Mouse (Mus musculus) intestine, postnatal 0 days (tissue): ENCODE measurements around the gene Pus7l. TPM values are rescaled to one million over a fixed set of nuclear protein-coding genes. Genes with fewer than 3 reads are reported as not detected.
A peak's percentile ranks its signal among the peaks of the same experiment; 100 is the strongest.

Experiments used
- ATAC-seq: fragments of 200-750 bp; cut with Nextera tagmentation; 2 replicates; pipeline ENCODE4 v1.8.0; 2017; ENCODE audit warnings: mild to moderate bottlenecking, moderate TSS enrichment, moderate library complexity
- H3K27ac ChIP-seq: fragments of 300-500 bp; sonication (generic); 2 replicates; pipeline ENCODE4 v1.5.1; 2014; ENCODE audit warnings: mild to moderate bottlenecking, low read depth, low read length, moderate library complexity
- H3K27me3 ChIP-seq: fragments of 300-500 bp; sonication (generic); replicated peaks from 2 replicates; pipeline ENCODE4 v1.6.1; 2014; ENCODE audit warnings: low read length, mixed read lengths; ENCODE audit not compliant: control insufficient read depth, insufficient read depth
- H3K36me3 ChIP-seq: fragments of 300-500 bp; sonication (generic); 2 replicates; pipeline ENCODE4 v1.6.1; 2014; ENCODE audit warnings: mild to moderate bottlenecking, moderate library complexity; ENCODE audit not compliant: control insufficient read depth, insufficient read depth
- H3K4me1 ChIP-seq: fragments of 300-500 bp; sonication (generic); replicated peaks from 2 replicates; pipeline ENCODE4 v1.6.1; 2014; ENCODE audit warnings: antibody characterized with exemption, low read length, mixed read lengths; ENCODE audit not compliant: control insufficient read depth, insufficient read depth
- H3K4me2 ChIP-seq: fragments of 300-500 bp; sonication (generic); replicated peaks from 2 replicates; pipeline ENCODE4 v1.6.1; 2014; ENCODE audit warnings: low read depth, mild to moderate bottlenecking, moderate library complexity
- H3K4me3 ChIP-seq: fragments of 300-500 bp; sonication (generic); 2 replicates; pipeline ENCODE4 v1.5.1; 2014; ENCODE audit warnings: low read depth, low read length
- H3K9ac ChIP-seq: fragments of 300-500 bp; sonication (generic); 2 replicates; pipeline ENCODE4 v1.6.1; 2014; ENCODE audit warnings: mild to moderate bottlenecking, low read depth, low read length
- H3K9me3 ChIP-seq: fragments of 300-500 bp; sonication (generic); 2 replicates; pipeline ENCODE4 v1.6.1; 2016; ENCODE audit warnings: mixed run types; ENCODE audit not compliant: control insufficient read depth
- CTCF ChIP-seq: sonication (generic); IDR thresholded peaks from 2 replicates; pipeline ENCODE4 v1.5.1; 2016; ENCODE audit warnings: low read depth, mild to moderate bottlenecking, control low read depth, antibody characterized with exemption, moderate library complexity
- WGBS: fragments of 180-500 bp; shearing (Covaris S2); extraction: QIAGEN DNeasy Blood & Tissue Kit; methylation state at CpG from one replicate; pipeline ENCODE4 v1.1.7; 2014; 5-methylcytosine and 5-hydroxymethylcytosine counted together
- polyA plus RNA-seq: library from polyadenylated mRNA; unstranded; fragments of >200 nt; fragmentation: Nextera tagmentation; extraction: Ambion mirVana; gene quantifications from 2 replicates; pipeline ENCODE4 v1.2.1, GENCODE M21; 2015

The Pus7l gene
- polyA plus RNA-seq, 1 experiment from 2014 or later: 2.7 TPM

DNA sequence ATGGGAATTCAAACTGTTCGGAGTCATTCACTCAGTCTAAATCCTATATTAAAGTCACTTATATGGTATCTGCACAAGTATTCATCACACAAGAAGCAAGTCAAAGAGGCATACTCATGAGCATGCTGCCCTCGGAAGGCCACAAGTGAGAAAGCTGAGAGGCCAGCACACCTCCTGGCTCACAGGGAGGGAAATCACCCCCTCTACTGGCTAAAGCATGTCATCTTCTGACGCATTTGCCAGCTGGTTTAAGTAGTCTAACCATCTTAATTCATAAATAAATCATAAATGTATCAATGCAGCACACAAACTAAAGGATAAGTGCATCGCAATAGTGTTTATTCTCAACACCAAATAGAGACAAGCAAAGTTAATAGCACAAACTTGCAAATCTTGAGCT lies 41.4 kb upstream of the Pus7l start:
- H3K4me3 ChIP-seq: no peak overlapping the region
- no peaks in the 10 kb centered on the region for H3K9me3 ChIP-seq
- H3K9ac ChIP-seq: no peak overlapping the region
- H3K4me1 ChIP-seq: no peaks in the 10 kb centered on the region
- H3K4me2 ChIP-seq: no peak overlapping the region
- peak; percentile 78 for TF ChIP-seq CTCF
- H3K27ac ChIP-seq: no peak overlapping the region
- no peaks in the 10 kb centered on the region for H3K27me3 ChIP-seq
- 76% methylated on average over 4 of the region's 4 CpGs for WGBS
- H3K36me3 ChIP-seq: peaks cover 60% of the 10 kb centered on the region
- ATAC-seq: no peak

DNA sequence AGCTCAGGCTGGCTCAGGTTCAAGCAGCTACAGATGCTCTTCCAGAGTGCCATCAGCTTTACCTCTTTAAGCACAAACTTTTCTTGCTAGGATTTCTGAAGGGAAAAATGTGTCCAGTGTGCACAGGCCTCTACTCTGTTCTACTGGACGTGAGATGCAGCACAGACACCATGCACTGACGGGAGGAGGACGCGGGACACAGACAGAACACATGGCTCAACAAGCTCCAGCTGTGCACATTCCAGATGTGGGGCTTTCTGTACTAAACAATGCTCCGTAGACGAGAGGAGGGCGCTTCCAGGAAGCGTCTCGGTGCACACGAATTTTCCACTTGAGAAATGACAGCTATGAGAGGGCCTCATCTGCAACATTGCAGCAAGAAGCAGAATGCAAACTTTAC lies 39.8 kb upstream of the Pus7l start:
- Histone ChIP-seq H3K27ac (no peak overlapping the region), H3K9ac (no peak overlapping the region), H3K36me3 (peaks cover 71% of the 10 kb centered on the region), H3K9me3 (no peaks in the 10 kb centered on the region), H3K27me3 (no peaks in the 10 kb centered on the region), H3K4me2 (no peak overlapping the region), H3K4me1 (no peaks in the 10 kb centered on the region), H3K4me3 (no peak overlapping the region)
- WGBS: 75% methylated on average over 10 of the region's 10 CpGs
- ATAC-seq: no peak
- no peak for TF ChIP-seq CTCF

DNA sequence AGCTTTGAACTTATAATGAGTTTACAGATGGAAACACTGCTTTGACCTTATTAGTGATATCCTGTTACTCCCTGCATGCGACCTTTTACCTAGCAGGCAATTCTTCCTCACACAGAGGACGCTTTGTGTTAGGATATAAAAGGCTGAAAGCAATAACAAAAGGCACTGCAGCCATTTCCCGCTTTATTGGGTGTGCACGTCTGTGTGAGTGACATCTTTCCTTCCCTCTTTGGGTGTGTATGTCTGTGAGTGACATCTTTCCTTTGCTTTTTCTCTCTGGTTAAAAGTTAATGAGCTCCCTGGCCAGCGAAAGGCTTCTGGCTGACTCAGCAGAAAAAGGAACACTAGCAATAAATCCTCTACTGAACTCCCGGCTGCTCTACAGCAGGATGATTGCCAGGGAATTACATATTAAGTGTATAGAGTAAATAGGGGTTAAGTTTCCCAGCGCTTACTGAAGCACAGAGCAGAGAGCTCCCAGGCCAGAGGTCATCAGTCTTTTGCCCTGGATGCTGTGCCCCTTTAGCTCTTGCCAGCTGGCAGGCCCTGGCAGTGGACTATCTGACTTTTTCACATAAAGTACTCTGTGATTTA lies 38.8 kb upstream of the Pus7l start:
- WGBS: 31% methylated on average over 7 of the region's 7 CpGs

DNA sequence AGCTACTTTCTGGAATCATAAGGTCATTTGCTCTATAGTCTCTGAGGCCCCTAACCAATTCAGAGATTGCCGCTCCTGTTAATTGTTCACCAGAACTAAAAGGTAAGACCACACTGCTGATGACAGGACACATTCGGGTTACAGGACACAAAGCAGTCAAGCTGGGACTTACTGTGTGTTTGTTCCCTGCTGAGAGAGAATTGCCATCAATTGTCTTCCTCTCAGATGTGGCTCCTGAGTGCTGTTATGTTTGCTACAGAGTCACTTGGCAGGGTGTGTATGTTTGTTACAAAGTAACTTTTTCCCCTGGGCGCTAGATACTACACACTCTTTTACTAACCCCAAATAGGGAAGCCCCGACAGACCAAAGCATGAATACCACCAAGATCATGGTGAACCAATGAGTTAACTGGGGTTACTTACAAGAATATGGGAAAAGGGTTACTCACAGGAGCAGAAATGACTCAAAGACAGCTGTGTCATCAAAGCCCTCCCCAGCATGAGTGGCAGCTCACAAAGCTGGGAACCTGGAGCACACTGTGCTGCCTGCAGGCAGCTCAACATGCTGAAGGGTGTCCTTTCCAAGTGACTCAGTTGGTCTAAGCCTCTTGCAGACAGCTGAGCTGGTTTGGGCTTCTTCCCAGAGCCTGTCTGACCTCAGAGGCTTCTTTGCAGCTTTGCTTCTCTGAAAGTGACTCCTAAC lies 31.4 kb upstream of the Pus7l start:
- 0 out of 2 replicates have a peak, but pooled peaks cover 6% of the 10 kb centered on the region for H3K4me1 ChIP-seq
- peaks cover 13% of the 10 kb centered on the region for H3K36me3 ChIP-seq
- H3K4me3 ChIP-seq: no peak overlapping the region
- ATAC-seq: no peak
- H3K4me2 ChIP-seq: no peak overlapping the region
- no peak for TF ChIP-seq CTCF
- 62% methylated on average over 4 of the region's 4 CpGs for WGBS
- no peaks in the 10 kb centered on the region for H3K27me3 ChIP-seq
- no peak overlapping the region for H3K27ac ChIP-seq
- no peaks in the 10 kb centered on the region for H3K9me3 ChIP-seq
- no peak overlapping the region for H3K9ac ChIP-seq

More for the DNA sequence above, 38.8 kb upstream of the Pus7l start:
- no peak overlapping the region for H3K4me2 ChIP-seq
- no peak overlapping the region for H3K9ac ChIP-seq
- H3K36me3 ChIP-seq: peaks cover 73% of the 10 kb centered on the region
- H3K4me3 ChIP-seq: no peak overlapping the region
- TF ChIP-seq CTCF: no peak
- no peaks in the 10 kb centered on the region for H3K27me3 ChIP-seq
- no peaks in the 10 kb centered on the region for H3K9me3 ChIP-seq
- ATAC-seq: peak; percentile 85
- H3K27ac ChIP-seq: peak overlapping the region; percentile 35; the same call in 1 of the 2 replicates
- H3K4me1 ChIP-seq: no peaks in the 10 kb centered on the region

DNA sequence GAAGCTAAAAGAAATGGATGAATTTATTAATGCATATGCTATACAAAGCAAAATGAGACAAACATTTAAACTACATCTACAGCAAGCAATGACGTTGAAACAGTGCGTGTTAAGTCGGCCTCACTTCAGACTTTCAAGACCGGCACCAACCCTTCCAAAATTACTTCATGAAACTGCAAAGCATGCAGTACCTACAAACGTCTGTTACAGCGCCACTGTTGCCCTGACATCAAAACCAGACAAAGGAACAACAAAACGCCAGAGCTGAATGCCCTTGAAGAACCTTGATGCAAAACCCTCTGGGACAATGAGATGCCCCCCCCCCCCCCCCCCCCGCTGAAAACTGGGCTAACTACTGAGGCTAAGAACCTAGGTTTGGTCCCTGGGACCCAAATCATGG lies 29.4 kb upstream of the Pus7l start:
- H3K27me3 ChIP-seq: no peaks in the 10 kb centered on the region
- 78% methylated on average over 8 of the region's 8 CpGs for whole genome bisulfite sequencing

DNA sequence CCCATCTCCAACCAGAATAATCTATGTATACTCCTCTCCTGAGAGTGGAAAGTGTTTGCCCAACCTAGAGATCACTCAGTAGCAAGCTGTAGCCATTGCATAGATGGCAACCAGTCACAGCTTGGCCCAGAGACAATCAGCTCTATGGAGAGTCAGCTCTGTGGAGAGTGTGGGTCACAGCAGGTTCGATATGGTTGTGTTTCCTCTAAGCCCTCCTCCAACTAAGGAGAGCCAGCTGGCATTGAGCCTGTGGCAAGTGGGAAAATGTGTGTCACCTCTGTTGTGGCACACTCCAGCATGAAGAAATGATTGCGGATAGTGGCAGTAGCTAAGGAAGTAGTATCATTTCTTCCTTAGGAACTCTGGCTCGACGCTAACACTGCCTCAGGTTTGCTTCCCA lies 28.2 kb upstream of the Pus7l start:
- Histone ChIP-seq H3K36me3 (peaks cover 3% of the 10 kb centered on the region; the same call in 1 of the 2 replicates), H3K27ac (no peak overlapping the region), H3K4me3 (no peak overlapping the region), H3K9ac (no peak overlapping the region), H3K4me2 (no peak overlapping the region), H3K27me3 (no peaks in the 10 kb centered on the region), H3K9me3 (no peaks in the 10 kb centered on the region), H3K4me1 (peaks cover 6% of the 10 kb centered on the region; the same call in 1 of the 2 replicates)
- no peak for ATAC-seq
- no peak for TF ChIP-seq CTCF
- 56% methylated on average over 4 of the region's 4 CpGs for WGBS

More for the DNA sequence above, 29.4 kb upstream of the Pus7l start:
- Histone ChIP-seq H3K9me3 (no peaks in the 10 kb centered on the region), H3K4me1 (peaks cover 6% of the 10 kb centered on the region; the same call in 1 of the 2 replicates), H3K4me3 (no peak overlapping the region), H3K36me3 (no peaks in the 10 kb centered on the region), H3K9ac (no peak overlapping the region), H3K4me2 (no peak overlapping the region), H3K27ac (no peak overlapping the region)
- peak; percentile 28 for TF ChIP-seq CTCF
- ATAC-seq: no peak
